ENCODE assay signal across 8 mouse cellular contexts in the genomic region with DNA sequence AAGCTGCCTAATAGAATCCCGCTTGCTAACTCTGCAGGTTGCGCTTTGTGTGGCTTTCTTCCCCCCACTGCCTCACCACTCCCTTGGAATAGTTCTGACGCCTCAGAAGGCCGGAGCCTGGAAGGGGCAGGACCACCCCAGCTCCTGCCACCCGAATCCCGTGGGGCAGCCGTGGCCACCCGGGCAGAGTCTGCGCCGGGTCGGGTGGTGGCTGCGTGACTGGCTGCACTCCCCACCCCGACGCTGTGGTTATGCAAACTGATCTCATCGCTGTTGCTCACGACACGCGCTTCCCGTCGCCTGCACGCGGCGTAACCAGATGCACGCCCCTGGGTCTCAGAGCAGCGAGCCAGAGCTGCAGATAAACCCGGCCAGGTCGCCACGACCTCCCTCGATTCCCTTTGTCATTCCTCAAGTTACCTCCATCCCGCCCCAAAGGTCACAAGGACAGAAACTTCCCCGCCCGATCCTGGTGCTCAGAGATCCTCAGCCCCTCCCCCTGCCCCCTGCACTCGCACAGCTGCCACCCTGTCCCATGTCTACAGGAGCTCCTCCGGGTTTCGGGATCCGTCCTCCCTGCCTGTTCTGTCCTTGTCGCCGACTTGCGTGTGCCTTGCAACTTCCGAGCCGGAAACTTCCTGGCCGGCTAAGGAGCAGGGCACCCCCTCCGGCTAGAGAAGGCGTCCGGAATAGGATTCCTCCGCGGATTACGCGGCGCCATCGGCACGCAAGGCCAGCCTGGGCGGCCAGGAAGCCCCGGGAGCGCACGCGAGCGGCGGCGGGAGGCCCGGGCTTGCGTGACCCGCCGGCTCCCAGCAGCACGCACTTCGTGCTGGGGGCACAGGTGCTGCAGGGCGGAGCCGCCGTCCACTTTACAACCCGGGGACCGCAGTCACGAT. TPM values are rescaled to one million over a fixed set of nuclear protein-coding genes. Genes with fewer than 3 reads are reported as not detected.
A peak's percentile ranks its signal among the peaks of the same experiment; 100 is the strongest.
DNase-seq lines count a peak whose midpoint lies in the region; ATAC-seq lines count a peak whose summit lies in the region.

No protein-coding gene starts in this region.

- H3K4me1 ChIP-seq in intestine, embryonic 16.5 days (ENCODE audit: control insufficient read depth, insufficient read depth, low read length): peaks cover 7% of the 10 kb centered on the region
- H3K4me1 ChIP-seq in limb, embryonic 10.5 days: peaks cover 34% of the 10 kb centered on the region
- peaks cover 29% of the 10 kb centered on the region for H3K4me1 ChIP-seq in midbrain, embryonic 12.5 days

- H3K4me3 ChIP-seq in intestine, embryonic 16.5 days (ENCODE audit: low read length): peak overlapping the region; percentile 73
- H3K4me3 ChIP-seq in limb, embryonic 10.5 days: peak overlapping the region; percentile 79
- H3K4me3 ChIP-seq in midbrain, embryonic 12.5 days: peak overlapping the region; percentile 58

- peak overlapping the region; percentile 94 for H3K9ac ChIP-seq in intestine, embryonic 16.5 days (ENCODE audit: low read depth, low read length)
- peak overlapping the region; percentile 68 for H3K9ac ChIP-seq in midbrain, embryonic 12.5 days (replicated peaks)

- H3K9me3 ChIP-seq in intestine, embryonic 16.5 days (ENCODE audit: control insufficient read depth, low read length): no peaks in the 10 kb centered on the region
- H3K9me3 ChIP-seq in limb, embryonic 10.5 days (replicated peaks): no peaks in the 10 kb centered on the region
- no peaks in the 10 kb centered on the region for H3K9me3 ChIP-seq in midbrain, embryonic 12.5 days

- H3K36me3 ChIP-seq in intestine, embryonic 16.5 days (ENCODE audit: control insufficient read depth, insufficient read depth, low read length): no peaks in the 10 kb centered on the region
- no peaks in the 10 kb centered on the region for H3K36me3 ChIP-seq in limb, embryonic 10.5 days
- no peaks in the 10 kb centered on the region for H3K36me3 ChIP-seq in midbrain, embryonic 12.5 days

- peak overlapping the region; percentile 99 for H3K27ac ChIP-seq in intestine, embryonic 16.5 days (ENCODE audit: low read length)
- peak overlapping the region; percentile 94 for H3K27ac ChIP-seq in limb, embryonic 10.5 days
- H3K27ac ChIP-seq in midbrain, embryonic 12.5 days (replicated peaks): peak overlapping the region; percentile 64

- under 1% methylated on average over 72 of the region's 72 CpGs for WGBS in intestine, embryonic 16.5 days
- under 1% methylated on average over 72 of the region's 72 CpGs for WGBS in limb, embryonic 10.5 days
- under 1% methylated on average over 72 of the region's 72 CpGs for WGBS in midbrain, embryonic 12.5 days

- DNase-seq in embryo, embryonic 10 days (ENCODE audit: low spot score): peak; percentile 85
- DNase-seq in gastrocnemius, postnatal 4 days (ENCODE audit: low spot score in 2 of 2): peak; percentile 41 to 69
- DNase-seq in limb, embryonic 10.5 days (ENCODE audit: low spot score): peak; percentile 85
- DNase-seq in skeletal muscle tissue, adult 2 months (ENCODE audit: low read depth, low spot score): peak; percentile 79

- no peaks in the 10 kb centered on the region for H3K27me3 ChIP-seq in intestine, embryonic 16.5 days (replicated peaks; ENCODE audit: control insufficient read depth, insufficient read depth, low read length)
- peaks cover 20% of the 10 kb centered on the region for H3K27me3 ChIP-seq in limb, embryonic 10.5 days (ENCODE audit: low read depth, poor library complexity, severe bottlenecking)
- H3K27me3 ChIP-seq in midbrain, embryonic 12.5 days: peaks cover 50% of the 10 kb centered on the region

- ATAC-seq in activated CD4-positive, CD25-positive, alpha-beta regulatory T cell, adult 4 months: peak; percentile 91
- peak; percentile 93 for ATAC-seq in intestine, embryonic 16.5 days
- peak; percentile 86 for ATAC-seq in midbrain, embryonic 12.5 days (ENCODE audit: low FRiP score, low read depth)
- no peak for ATAC-seq in erythroid progenitor cell, adult 5-6 weeks (replicated peaks; ENCODE audit: low FRiP score, poor library complexity, severe bottlenecking)

- peak overlapping the region; percentile 93 for H3K4me2 ChIP-seq in intestine, embryonic 16.5 days (ENCODE audit: low read depth, low read length)
- peak overlapping the region; percentile 99 for H3K4me2 ChIP-seq in midbrain, embryonic 12.5 days (replicated peaks)

RNA-seq across cellular contexts. Expression of gene Lekr1, which starts 7.1 kb away (rescaled TPM):
- polyA plus RNA-seq in activated CD4-positive, CD25-positive, alpha-beta regulatory T cell, adult 4 months (2017; shearing (Covaris generic)): 1 to 10 TPM in 1 of 2 experiments, under 1 TPM in 1; 0.46 to 1.7 TPM
- 1 to 10 TPM; 2.2 to 2.8 TPM for total RNA-seq in gastrocnemius, postnatal 4 days (2021)
- 6.2 and 7.3 TPM in 2 replicates for polyA plus RNA-seq in intestine, embryonic 16.5 days (2015; fragmentation: Nextera tagmentation; extraction: Ambion mirVana)
- 3.7 and 5.3 TPM in 2 replicates for polyA plus RNA-seq in limb, embryonic 10.5 days (2016; fragmentation: Nextera tagmentation; extraction: Ambion mirVana)
- 4.6 and 6.7 TPM in 2 replicates for polyA plus RNA-seq in midbrain, embryonic 12.5 days (2016; fragmentation: Nextera tagmentation; extraction: Ambion mirVana)
- not detected in 2 replicates for total RNA-seq in erythroid progenitor cell, adult 5-6 weeks (2015; ENCODE audit: low replicate concordance)
- 1.0 and 5.4 TPM in 2 replicates for total RNA-seq in erythroid progenitor cell, adult 5-6 weeks (2017; ENCODE audit: low replicate concordance)
